Mouse (Mus musculus) mouse trophoblast stem cell (cell line): ENCODE measurements around the gene Rab31.

ENCODE experiments used
- in situ Hi-C, 2 experiments: fragments of 300-500 bp; cut with MseI, MboI; formaldehyde crosslinking; loops; 2 replicates in 1 of 2; 3 replicates in 1 of 2; pipeline ENCODE4 v1.15.1; 2025

The Rab31 gene

DNA sequence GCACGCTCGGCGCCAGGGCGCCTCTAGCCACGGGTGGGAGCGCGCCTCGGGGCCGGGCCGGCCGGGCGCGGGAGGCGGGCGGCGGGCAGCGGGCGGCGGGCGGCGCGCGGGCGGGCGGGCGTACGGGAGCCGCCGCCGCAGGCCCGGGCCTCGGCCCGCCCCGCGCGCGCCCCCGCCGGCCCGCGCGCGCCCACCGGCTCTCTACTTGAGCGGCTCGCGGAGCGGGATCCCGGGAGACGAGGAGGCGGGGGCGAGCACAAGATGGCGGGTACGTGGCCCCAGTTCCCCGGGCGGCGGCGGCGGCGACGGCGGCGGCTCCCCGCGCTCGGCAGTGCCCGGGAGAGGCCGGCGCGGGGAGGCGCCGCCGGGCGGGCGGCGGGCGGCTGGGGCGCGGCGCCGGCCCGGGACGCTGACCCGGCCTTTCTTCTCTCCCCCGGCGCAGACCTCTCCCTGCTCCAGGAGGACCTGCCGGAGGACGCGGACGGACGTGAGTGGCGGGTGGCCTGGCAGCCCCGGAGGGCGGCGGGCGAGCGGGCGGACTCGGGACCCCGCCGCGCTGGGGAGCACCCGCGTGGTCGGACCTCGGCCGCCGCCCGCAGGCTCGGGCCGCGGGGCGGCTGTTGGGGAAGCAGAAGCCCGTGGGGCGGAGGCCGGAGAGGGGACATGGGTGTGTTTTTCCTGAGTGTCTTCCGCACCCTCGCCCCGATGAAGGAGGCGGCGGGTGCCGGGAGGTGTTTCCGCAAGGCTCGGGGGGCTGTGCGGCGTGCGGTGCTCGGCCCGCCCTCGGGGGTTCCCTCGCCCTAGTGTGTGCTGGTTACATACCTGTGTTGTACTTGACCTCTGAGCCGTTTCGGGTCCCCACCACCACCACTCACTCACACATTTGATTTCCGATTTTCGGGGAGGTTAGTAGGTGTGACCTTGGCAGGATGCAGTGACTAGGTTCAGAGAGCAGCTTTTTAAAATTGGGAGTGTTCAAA is 10.9 kb upstream of the Rab31 start:
- in situ Hi-C loops: no loop called here

DNA sequence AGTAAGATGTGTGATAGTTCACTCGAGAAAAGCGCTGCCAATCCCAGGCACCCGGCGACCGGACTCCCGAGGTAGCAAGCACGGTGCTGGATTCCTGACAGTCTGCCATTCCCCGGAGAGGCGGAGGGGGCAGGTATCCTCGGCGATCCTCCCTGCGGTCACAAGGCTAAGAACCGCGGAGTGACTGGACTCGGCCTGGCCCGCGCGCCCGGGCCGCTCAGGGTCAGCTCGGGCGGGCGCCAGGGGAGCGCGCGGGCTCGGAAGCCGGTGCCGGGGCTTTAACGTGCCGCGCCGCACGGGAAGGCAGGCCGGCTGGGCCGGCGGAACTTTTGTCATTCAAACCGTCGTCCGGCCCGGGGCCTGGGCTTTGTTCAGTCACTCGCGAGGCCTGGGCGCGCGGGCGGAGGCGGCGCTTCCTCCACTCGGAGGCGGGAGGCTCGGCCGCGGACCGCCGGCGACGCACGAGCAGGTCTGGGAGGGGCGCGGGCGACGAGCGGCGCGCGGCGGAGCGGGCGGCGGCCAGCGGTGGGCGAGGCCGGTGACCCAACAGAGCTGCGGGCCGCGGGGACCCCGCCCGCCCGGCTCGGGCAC is 10.1 kb upstream of the Rab31 start, which contains the start of gene Ppp4r1:
TSS of gene Ppp4r1 (plus strand) at position 23 of the 591 bp plus-strand sequence.
- in situ Hi-C loops: no loop called here

DNA sequence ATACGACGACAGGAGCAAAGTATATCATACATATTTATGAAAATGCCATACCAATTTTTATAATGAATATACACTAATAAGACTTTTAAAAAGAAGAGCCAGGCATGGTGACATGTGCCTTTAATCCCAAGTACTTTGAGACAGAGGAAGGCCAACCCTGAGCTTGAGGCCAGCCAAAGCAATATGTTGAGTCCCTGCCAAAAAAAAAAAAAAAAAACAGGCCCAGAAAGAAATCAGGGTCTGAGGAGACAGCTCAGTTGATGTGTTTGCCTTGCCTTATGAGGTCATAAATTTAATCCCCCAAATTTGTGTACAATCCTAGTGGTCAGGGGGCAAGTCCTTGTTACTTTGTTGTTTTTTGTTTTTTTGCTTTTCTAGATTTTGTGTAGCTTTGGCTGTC is 8.4 kb upstream of the Rab31 start:
- in situ Hi-C loops: no loop called here

DNA sequence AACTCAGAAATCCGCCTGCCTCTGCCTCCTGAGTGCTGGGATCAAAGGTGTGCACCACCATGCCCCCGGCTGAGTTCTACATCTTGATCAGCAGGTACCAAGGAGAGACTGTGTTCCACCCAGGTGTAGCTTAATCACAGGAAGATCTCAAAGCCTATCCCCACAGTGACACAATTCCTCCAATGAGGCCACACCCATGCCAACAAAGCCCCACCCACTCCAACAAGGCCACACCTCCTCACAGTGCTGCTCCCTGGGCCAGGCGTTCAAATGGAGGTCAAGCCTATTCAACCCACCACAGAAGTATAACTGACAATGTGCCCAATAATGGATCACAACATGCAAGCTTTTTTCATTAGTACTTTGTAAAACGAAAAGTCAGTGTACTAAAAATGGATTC is 4.9 kb upstream of the Rab31 start:
- in situ Hi-C loops: no loop called here

DNA sequence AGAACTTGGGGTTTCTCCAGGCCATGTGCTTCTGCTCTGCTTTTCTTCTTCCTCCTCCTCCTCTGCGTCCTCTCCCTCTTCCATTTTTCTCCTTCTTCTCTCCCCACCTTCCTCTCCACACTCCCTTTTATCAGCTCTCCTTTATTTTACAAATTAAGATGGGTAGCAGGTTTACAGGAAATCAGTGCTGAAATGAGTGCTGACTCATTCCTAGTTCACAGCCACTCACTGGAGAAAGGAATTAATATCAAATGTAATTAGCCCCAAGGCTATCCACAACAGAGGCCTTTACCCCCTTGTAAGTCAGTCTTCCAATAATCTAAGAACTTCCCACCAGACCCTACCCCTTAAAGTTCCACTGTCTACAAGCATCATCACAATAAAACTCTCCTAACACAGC is 3.7 kb upstream of the Rab31 start:
- in situ Hi-C loops: no loop called here

DNA sequence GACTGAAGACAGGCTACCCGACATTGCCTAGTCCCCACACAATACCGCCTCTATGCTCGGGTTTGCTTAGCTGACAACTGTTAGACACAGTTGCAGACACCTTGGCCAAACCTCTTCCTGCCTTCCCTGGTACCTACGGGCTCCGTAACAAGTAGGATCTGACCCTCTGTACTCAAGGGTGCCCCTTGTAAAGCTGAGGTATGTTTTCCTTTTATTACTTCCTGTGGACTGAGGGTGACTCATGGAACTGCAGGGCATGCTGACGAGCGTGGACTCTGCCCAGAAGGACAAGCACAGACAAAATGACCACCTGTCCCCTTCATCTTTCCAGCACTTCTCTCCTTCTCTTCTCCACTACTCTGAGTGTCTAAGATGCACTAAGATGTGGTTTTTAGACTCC is 1.9 kb upstream of the Rab31 start:
- in situ Hi-C loops: no loop called here

DNA sequence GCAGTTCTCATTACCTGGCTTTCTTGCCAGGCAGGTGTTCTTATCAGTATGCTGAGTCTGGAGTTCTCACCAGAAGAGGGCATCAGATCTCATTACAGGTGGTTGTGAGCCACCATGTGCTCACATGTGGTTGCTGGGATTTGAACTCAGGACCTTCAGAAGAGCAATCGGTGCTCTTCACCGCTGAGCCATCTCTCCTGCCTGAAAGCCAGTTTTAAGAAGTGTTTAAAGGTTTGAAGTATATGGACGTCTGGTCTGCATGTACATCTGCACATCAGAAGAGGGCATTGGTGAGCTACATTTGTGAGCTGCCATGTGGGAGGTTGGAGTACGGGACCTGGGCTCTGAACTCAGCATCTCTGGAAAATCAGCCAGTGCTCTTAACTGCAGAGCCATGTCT is 1.1 kb upstream of the Rab31 start:
- in situ Hi-C loops: no loop called here

DNA sequence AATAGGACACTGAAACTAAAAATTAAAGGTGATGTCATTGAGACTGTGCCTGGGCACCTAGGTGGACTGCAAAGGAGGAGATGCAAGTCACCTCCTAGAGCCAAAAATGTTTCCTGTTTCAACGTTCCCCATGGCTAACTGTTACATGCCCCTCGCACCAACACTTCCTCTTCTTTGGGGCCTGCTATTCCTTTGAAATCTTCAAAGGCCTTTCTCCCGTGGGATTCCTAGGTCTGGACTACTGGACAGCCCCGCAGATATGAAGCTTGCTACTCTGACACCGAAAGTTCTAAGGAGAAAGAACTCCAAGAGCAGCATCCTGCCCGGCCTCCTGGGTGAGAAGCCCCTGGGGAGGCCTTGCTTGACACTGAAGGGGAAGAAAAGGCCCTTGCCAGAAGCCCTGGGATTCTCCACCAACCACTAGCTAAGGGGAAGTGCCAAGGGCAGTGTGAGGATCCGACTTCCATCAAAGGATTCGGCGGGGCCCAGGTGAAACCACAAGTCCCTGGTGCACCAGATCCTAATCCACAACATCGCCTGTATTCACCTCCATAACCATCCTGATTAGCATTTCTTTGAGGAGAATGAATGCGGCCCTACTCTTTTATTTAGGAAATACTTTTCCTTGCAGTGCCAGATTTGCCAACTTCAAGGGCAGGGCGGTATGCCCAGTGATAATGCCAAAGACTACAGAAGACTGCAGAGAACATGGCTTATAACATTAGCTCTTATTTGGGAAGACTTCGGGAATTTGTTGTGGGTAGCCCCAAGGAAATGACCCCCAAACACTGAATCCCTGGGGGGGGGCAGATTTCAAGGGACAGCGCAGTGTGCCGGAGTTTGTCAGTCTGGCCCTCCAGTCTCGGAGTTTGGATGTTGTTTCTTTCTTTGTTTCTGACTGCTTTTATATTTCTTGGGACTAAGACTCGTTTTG is 1.3 kb downstream of the Rab31 start:
- in situ Hi-C loops: no loop called here

DNA sequence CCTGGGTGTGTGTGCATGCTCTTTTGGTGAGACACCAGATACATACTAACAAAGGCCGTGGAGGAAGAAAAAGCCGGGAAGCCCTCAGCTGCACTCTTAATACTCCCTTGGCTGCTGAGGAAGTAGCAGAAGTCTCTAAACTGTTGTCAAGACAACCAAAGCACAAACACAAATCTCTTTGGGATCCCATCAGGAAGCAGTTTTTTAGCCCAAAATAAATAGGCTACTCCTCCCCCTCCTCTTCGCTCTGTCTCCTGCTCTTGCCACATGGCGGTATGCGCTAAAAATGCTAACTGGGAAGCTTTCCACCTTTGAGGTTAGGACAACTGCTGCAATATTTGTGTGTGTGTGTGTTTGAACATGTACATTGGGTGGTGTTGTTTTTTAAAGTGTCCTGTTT is 4.1 kb downstream of the Rab31 start:
- in situ Hi-C loops: no loop called here

DNA sequence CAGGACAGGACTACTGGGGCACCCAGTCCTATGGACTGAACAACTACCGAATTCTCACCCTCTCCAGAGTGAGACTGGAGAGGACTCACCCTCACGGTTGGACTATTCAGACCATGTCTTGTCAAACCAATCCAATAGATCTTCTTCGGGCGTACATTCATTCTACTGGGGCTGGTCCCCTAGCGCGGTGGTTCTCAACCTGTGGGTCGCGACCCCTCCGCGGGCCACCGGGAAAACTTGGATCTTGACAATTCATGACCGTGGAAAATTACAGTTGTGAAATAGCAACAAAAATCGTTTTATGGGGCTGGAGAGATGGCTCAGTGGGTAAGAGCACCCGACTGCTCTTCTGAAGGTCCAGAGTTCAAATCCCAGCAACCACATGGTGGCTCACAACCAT is 9.3 kb downstream of the Rab31 start:
- in situ Hi-C loops: no loop called here

DNA sequence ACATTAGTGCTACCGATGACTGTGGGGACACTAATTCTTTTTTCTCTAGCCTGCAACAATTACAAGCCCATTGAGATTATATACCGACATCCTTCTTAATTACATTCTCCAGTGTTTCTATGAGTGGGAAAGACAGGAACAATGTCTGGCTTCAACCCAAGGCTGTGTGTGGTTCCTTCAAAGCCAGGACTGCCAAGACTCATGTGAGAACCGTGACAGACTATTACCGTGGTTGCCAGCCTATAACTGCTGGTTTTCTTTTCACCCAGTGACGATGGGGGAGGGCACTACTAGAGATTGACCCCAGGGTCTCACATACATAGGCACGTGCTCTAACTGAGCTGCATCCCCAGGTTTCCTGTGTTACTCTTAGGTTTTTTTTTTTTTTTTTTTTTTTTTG is 15.4 kb downstream of the Rab31 start:
- in situ Hi-C loops: no loop called here

DNA sequence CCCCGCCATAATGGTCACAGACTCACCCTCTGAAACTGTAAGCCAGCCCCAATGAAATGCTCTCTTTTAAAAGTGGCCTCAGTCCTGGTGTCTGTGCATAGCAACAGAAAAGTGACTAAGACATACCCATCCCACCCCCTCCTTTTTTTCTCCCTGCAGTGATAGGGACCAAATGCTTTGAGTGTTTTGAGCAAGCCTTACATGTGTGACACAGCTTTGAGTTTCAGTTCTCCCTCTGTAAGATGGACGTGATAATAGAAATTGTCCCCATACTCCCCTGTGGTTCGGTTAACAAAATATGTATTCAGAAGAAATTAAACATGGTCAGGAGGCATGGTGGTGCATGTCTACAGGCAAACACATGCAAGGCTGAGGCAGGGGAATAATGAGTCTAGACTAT is 16.7 kb downstream of the Rab31 start:
- in situ Hi-C loops: no loop called here

DNA sequence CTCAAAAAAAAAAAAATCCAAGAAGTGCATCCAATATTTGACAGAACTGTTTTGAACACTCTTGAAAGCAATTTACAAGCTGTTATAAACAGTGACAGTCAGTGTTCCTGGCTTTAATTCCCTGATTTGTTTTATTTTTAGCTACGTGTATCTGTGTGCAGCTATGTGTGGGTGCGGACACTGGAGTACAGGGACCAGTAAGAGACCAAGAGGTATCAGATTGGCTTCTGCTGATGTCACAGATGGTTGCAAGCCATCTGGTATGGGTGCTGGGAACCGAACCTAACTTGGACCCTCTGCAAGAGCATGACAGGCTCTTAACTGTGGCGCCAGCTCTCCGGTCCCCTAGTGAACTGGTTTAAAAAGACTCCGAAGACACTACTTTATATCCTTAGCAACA is 19.4 kb downstream of the Rab31 start:
- in situ Hi-C loops: no loop called here

DNA sequence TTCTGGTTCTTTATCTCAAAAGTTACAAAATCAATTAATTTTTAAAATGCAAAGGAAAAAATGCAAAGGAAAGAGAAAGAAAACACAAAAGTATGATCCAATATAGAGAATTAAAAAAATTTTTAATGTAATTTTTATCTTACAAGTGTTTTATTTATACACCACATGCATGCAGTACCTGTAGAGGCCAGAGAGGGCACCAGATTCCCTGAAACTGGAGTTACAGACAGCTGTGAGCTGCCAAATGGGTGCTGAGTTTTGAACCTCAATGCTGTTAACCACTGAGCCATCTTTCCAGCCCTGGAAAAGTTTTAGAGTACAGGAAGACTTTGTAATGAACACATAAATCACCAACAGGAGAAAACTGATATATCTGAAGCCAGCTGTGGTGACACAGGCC is 22.3 kb downstream of the Rab31 start:
- in situ Hi-C loops: no loop called here

DNA sequence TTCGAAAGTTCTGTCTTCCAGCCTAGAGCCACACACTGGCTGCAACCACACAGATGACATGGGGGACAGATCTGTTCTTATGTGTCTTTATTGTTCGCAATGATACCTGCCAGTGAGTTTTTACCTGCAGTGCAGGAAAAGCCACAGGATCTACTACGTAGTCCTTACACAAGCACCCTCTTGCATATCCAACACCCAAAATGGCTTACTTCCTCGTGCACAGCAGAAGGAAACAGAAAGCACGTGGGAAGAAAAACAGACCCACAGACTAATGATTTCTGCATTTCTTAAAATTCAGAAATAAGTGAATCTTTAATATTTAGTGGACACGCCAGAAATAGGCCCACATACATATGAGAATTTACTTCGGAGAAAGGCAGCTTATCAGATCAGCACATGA is 22.7 kb downstream of the Rab31 start:
- in situ Hi-C loops: no loop called here

DNA sequence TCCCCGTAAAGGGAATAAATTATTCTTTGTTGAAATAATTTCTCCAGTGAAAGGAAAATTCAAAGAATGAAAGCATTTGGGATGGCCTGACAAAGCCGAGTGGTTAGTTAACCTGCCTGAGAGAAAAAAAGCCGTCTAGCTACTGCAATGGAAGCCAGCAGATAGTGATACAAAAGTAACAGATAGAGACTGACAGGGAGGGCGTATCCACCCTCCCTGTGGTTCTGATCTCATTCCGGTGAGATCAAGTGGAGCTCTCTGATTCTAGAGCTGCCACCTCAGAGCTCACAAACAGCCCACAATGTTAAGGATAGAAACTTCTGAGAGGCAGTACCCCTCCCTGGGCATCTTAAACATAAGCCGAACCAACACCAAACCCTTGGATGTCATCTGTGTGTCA is 23.6 kb downstream of the Rab31 start:
- in situ Hi-C loops: no loop called here

DNA sequence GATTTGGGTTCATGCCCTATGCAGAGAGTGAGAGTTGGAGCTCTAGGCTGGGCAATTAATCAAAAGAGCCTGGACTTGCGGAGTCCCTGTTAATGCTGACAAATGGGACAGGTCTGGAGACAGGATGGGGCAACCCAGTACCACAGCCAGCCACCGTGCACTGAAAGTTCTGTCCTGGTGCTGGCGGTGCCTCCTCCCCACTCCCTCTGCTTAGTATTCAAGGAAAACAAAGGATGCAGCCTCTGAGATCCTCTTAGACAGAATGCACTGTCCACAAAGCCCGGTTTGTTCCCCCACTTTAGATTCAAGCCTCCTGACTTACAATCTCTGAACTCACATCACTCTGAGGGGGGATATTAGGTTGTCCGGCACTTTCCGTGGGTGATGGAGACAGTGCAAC is 26.2 kb downstream of the Rab31 start:
- in situ Hi-C loops: no loop called here

DNA sequence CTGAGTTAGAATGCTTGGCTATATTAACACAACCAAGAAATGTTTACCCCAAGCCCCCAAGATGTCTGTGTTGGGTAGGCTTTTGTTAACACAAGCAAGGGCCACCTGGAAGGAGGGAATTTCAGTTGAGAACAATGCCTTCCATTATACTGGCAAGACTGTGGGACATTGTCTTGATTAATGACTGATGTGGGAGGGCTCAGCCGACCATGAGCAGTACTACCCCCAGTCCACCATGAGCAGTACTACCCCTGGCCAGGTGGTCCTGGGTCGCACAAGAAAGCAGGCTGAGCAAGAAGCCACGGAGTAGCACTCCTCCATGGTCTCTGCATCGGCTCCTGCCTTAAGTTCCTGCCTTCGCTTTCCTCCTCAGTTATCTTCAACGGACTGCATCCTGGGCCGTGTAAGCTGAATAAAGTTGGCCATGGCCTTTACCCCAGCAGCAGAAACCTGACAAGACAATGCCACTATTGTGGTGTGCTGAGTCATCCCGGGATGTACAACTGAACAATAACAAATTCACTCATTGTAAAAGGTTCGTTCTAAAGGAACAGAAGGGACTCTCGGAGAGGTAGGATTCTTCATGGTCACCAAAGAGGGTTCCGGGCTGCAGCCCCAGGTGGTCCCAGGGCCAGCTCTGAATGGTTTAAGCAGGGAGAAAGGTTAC is 28.8 kb downstream of the Rab31 start:
- in situ Hi-C loops: no loop called here

DNA sequence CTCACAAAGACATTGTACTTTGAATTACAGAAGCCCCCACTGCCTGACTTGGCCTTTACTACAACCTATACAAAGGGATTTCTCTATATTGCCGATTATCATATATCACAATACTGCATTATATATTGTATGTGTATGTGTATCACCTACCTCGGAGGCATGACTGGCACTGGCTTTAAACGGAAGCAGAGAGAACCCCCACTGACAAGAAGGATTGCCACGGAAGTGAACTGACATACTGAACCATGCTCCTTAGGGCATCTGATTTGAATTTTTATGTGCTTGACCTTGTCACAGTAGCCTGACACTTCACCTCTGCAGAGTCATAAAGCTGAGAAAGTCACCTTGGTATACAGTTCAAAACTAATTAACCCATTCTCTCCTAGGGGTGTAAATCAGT is 29.6 kb downstream of the Rab31 start:
- in situ Hi-C loops: no loop called here

DNA sequence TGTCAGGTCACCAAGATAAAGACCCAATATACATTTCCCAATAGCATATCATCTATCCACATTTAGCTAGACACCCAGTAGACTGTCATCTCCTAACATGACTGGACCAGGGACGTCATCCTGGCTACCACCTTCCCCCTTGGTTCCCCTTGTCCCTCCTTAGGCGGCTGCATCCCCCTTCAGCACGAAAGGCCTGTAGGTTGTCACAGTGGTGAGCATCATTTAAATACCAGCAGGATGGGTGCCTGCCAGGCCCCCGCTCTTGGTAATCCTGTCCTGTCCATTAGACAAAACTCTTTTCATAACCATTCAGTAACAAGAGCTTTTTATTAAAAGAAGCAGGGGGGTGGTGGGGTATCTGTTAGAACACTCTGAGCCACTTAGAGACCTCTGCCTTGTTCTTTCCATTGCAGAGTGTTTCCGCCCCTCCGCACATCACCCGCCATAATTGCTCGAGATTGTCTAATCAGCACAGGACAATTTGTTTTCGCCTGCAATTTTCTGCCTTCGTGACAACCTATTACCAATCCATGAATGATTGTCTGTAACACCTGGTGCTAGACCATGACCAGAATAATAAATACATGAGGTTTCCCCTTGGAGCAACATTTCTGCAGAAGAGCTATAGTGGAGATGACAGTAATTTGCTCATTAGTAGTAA is 30.2 kb downstream of the Rab31 start:
- in situ Hi-C loops: no loop called here

DNA sequence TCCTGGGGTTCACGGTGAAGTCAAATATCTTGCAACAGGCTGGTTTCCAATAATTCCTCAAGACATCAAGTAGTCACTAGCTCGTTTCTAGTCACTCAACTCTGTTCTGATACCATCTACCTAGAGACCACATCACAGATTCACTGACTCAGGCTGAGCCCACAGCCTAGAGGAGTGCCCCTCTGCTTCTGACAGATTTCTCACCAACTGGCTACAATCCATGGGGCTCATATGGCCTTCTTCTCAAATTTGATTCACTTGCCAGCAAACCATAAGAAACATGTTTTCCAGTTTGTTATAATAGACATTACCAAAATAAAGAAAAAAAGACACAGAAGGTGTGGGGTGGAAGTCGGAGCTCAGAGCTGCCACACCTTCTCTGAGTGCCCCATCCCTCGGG is 31.0 kb downstream of the Rab31 start:
- in situ Hi-C loops: no loop called here
